Mouse (Mus musculus) heart, embryonic 10.5 days (tissue): Measurements from ENCODE around the gene Agfg1. TPM values are rescaled to one million over a fixed set of nuclear protein-coding genes. Genes with fewer than 3 reads are reported as not detected.

Experiments used
- DNase-seq: peaks from one replicate; pipeline ENCODE4 v3.0.0-alpha.2; 2017; ENCODE audit warnings: low spot score
- H3K27ac ChIP-seq: fragments of 300-500 bp; sonication (generic); 2 replicates; pipeline ENCODE4 v1.5.1; 2016; ENCODE audit warnings: mild to moderate bottlenecking
- H3K27me3 ChIP-seq: fragments of 300-500 bp; sonication (generic); 2 replicates; pipeline ENCODE4 v1.6.1; 2016; ENCODE audit warnings: mild to moderate bottlenecking; ENCODE audit not compliant: poor library complexity, insufficient read depth, severe bottlenecking
- H3K36me3 ChIP-seq: fragments of 300-500 bp; sonication (generic); 2 replicates; pipeline ENCODE4 v1.6.1; 2016; ENCODE audit warnings: mild to moderate bottlenecking, moderate library complexity
- H3K4me1 ChIP-seq: fragments of 300-500 bp; sonication (generic); 2 replicates; pipeline ENCODE4 v1.6.1; 2016; ENCODE audit warnings: mild to moderate bottlenecking
- H3K4me3 ChIP-seq: fragments of 300-500 bp; sonication (generic); 2 replicates; pipeline ENCODE4 v1.5.1; 2016; ENCODE audit warnings: mild to moderate bottlenecking, moderate library complexity
- H3K9me3 ChIP-seq: fragments of 300-500 bp; sonication (generic); 2 replicates; pipeline ENCODE4 v1.6.1; 2016; ENCODE audit warnings: mild to moderate bottlenecking, moderate library complexity
- WGBS: fragments of 180-500 bp; shearing (Covaris S2); methylation state at CpG from one replicate; pipeline ENCODE4 v1.1.7; 2016; 5-methylcytosine and 5-hydroxymethylcytosine counted together
- polyA plus RNA-seq: library from polyadenylated mRNA; unstranded; fragments of >200 nt; fragmentation: Nextera tagmentation; extraction: Ambion mirVana; gene quantifications from 2 replicates; pipeline ENCODE4 v1.2.1, GENCODE M21; 2016

The Agfg1 gene
- 33.5 and 44.7 TPM in 2 replicates for polyA plus RNA-seq

- no peaks in the 10 kb centered on the region for H3K9me3 ChIP-seq
- H3K36me3 ChIP-seq: peaks cover 7% of the 10 kb centered on the region
- peak within 1 kb of the TSS; percentile 97 for H3K27ac ChIP-seq
- H3K4me1 ChIP-seq: peaks cover 29% of the 10 kb centered on the region
- WGBS: under 1% methylated on average over 33 of the region's 34 CpGs
- no peaks in the 10 kb centered on the region for H3K27me3 ChIP-seq
- peak within 1 kb of the TSS; percentile 100 for H3K4me3 ChIP-seq
- peak; percentile 95 for DNase-seq
These were observed at the start of gene Agfg1 for GRCm38 (mm10) chr1:82839296-82839613. TSS of gene Agfg1 (plus strand) at chr1:82839483.

GRCm38 (mm10) chr1:82791105-82791504 is 48.2 kb upstream of the Agfg1 start:
- Histone ChIP-seq H3K27ac (no peak overlapping the region), H3K36me3 (no peaks in the 10 kb centered on the region), H3K4me3 (no peak overlapping the region), H3K27me3 (no peaks in the 10 kb centered on the region), H3K4me1 (peaks cover 5% of the 10 kb centered on the region), H3K9me3 (no peaks in the 10 kb centered on the region)
- WGBS: 69% methylated on average over 11 of the region's 11 CpGs
- DNase-seq: no peak

GRCm38 (mm10) chr1:82792238-82792637 is 47.0 kb upstream of the Agfg1 start:
- H3K4me3 ChIP-seq: no peak overlapping the region
- WGBS: 85% methylated on average over 6 of the region's 6 CpGs
- H3K4me1 ChIP-seq: peaks cover 7% of the 10 kb centered on the region
- DNase-seq: no peak
- H3K36me3 ChIP-seq: no peaks in the 10 kb centered on the region
- no peak overlapping the region for H3K27ac ChIP-seq
- H3K9me3 ChIP-seq: no peaks in the 10 kb centered on the region
- H3K27me3 ChIP-seq: no peaks in the 10 kb centered on the region

- 85% methylated on average over 3 of the region's 3 CpGs for WGBS
- H3K4me1 ChIP-seq: peaks cover 4% of the 10 kb centered on the region; the same call in 1 of the 2 replicates
- H3K4me3 ChIP-seq: no peak overlapping the region
- H3K27me3 ChIP-seq: no peaks in the 10 kb centered on the region
- H3K27ac ChIP-seq: no peak overlapping the region
- DNase-seq: no peak
- H3K36me3 ChIP-seq: no peaks in the 10 kb centered on the region
- H3K9me3 ChIP-seq: no peaks in the 10 kb centered on the region
These were observed 46.2 kb upstream of the Agfg1 start for GRCm38 (mm10) chr1:82793110-82793509.

GRCm38 (mm10) chr1:82793986-82794385 is 45.3 kb upstream of the Agfg1 start:
- WGBS: 59% methylated on average over 4 of the region's 4 CpGs
- H3K9me3 ChIP-seq: no peaks in the 10 kb centered on the region
- H3K4me1 ChIP-seq: peaks cover 4% of the 10 kb centered on the region; the same call in 1 of the 2 replicates
- H3K4me3 ChIP-seq: no peak overlapping the region
- no peak for DNase-seq
- H3K36me3 ChIP-seq: no peaks in the 10 kb centered on the region
- H3K27ac ChIP-seq: no peak overlapping the region
- H3K27me3 ChIP-seq: no peaks in the 10 kb centered on the region

- Histone ChIP-seq H3K27me3 (no peaks in the 10 kb centered on the region), H3K27ac (no peak overlapping the region), H3K4me1 (peaks cover 4% of the 10 kb centered on the region; the same call in 1 of the 2 replicates), H3K36me3 (no peaks in the 10 kb centered on the region), H3K9me3 (no peaks in the 10 kb centered on the region), H3K4me3 (no peak overlapping the region)
- DNase-seq: no peak
- WGBS: 77% methylated on average over 2 of the region's 2 CpGs
These were observed 44.1 kb upstream of the Agfg1 start for GRCm38 (mm10) chr1:82795211-82795610.

GRCm38 (mm10) chr1:82795702-82796443 is 43.4 kb upstream of the Agfg1 start:
- no peak overlapping the region for H3K27ac ChIP-seq

GRCm38 (mm10) chr1:82797088-82797487 is 42.2 kb upstream of the Agfg1 start:
- H3K36me3 ChIP-seq: no peaks in the 10 kb centered on the region
- no peak overlapping the region for H3K4me3 ChIP-seq
- no peak overlapping the region for H3K27ac ChIP-seq
- no peak for DNase-seq
- no peaks in the 10 kb centered on the region for H3K27me3 ChIP-seq
- WGBS: 91% methylated on average over 4 of the region's 4 CpGs
- H3K4me1 ChIP-seq: peaks cover 4% of the 10 kb centered on the region; the same call in 1 of the 2 replicates
- H3K9me3 ChIP-seq: no peaks in the 10 kb centered on the region

More at GRCm38 (mm10) chr1:82795702-82796443, 43.4 kb upstream of the Agfg1 start:
- Histone ChIP-seq H3K4me1 (peaks cover 4% of the 10 kb centered on the region; the same call in 1 of the 2 replicates), H3K27me3 (no peaks in the 10 kb centered on the region), H3K9me3 (no peaks in the 10 kb centered on the region), H3K4me3 (no peak overlapping the region), H3K36me3 (no peaks in the 10 kb centered on the region)
- no peak for DNase-seq
- WGBS: 49% methylated on average over 18 of the region's 18 CpGs

- Histone ChIP-seq H3K27ac (no peak overlapping the region), H3K4me1 (peaks cover 4% of the 10 kb centered on the region; the same call in 1 of the 2 replicates), H3K9me3 (no peaks in the 10 kb centered on the region), H3K36me3 (no peaks in the 10 kb centered on the region), H3K4me3 (no peak overlapping the region), H3K27me3 (no peaks in the 10 kb centered on the region)
- WGBS: 83% methylated on average over 5 of the region's 5 CpGs
- no peak for DNase-seq
These were observed 41.0 kb upstream of the Agfg1 start for GRCm38 (mm10) chr1:82798304-82798703.

GRCm38 (mm10) chr1:82798922-82799321 is 40.4 kb upstream of the Agfg1 start:
- no peaks in the 10 kb centered on the region for H3K36me3 ChIP-seq
- H3K4me1 ChIP-seq: peaks cover 4% of the 10 kb centered on the region; the same call in 1 of the 2 replicates
- H3K27ac ChIP-seq: no peak overlapping the region
- DNase-seq: no peak
- WGBS: 80% methylated on average over 4 of the region's 4 CpGs
- no peaks in the 10 kb centered on the region for H3K27me3 ChIP-seq
- no peaks in the 10 kb centered on the region for H3K9me3 ChIP-seq
- H3K4me3 ChIP-seq: no peak overlapping the region

- no peak for DNase-seq
- Histone ChIP-seq H3K27ac (no peak overlapping the region), H3K4me1 (0 out of 2 replicates have a peak, but pooled peaks cover under 1% of the 10 kb centered on the region), H3K36me3 (no peaks in the 10 kb centered on the region), H3K9me3 (no peaks in the 10 kb centered on the region), H3K4me3 (no peak overlapping the region), H3K27me3 (no peaks in the 10 kb centered on the region)
- 80% methylated on average over 12 of the region's 12 CpGs for WGBS
These were observed 38.0 kb upstream of the Agfg1 start for GRCm38 (mm10) chr1:82801105-82801783.

- Histone ChIP-seq H3K4me3 (no peak overlapping the region), H3K9me3 (no peaks in the 10 kb centered on the region), H3K4me1 (no peaks in the 10 kb centered on the region), H3K27me3 (no peaks in the 10 kb centered on the region), H3K27ac (no peak overlapping the region), H3K36me3 (no peaks in the 10 kb centered on the region)
- 70% methylated on average over 7 of the region's 7 CpGs for WGBS
- DNase-seq: no peak
These were observed 35.7 kb upstream of the Agfg1 start for GRCm38 (mm10) chr1:82803608-82804007.

- 88% methylated on average over 1 of the region's 1 CpGs for WGBS
- Histone ChIP-seq H3K4me3 (no peak overlapping the region), H3K9me3 (no peaks in the 10 kb centered on the region), H3K27me3 (no peaks in the 10 kb centered on the region), H3K27ac (no peak overlapping the region), H3K36me3 (no peaks in the 10 kb centered on the region), H3K4me1 (no peaks in the 10 kb centered on the region)
- DNase-seq: no peak
These were observed 35.2 kb upstream of the Agfg1 start for GRCm38 (mm10) chr1:82804059-82804458.
